Mouse (Mus musculus) E14TG2a.4 (cell line): ENCODE results near the gene Nnat.

ENCODE experiments used
- H3K27me3 ChIP-seq: 2 replicates; pipeline ENCODE4 v1.6.1; 2014; ENCODE audit warnings: low read length, control low read depth; ENCODE audit not compliant: insufficient read depth
- H3K36me3 ChIP-seq: 2 replicates; pipeline ENCODE4 v1.6.1; 2014; ENCODE audit warnings: low read length, control low read depth; ENCODE audit not compliant: insufficient read depth
- H3K4me1 ChIP-seq: replicated peaks from 2 replicates; pipeline ENCODE4 v1.6.1; 2014; ENCODE audit warnings: low read depth, low read length, control low read depth
- H3K4me3 ChIP-seq: replicated peaks from 2 replicates; pipeline ENCODE4 v1.5.1; 2014; ENCODE audit warnings: mild to moderate bottlenecking, low read length
- H3K9me3 ChIP-seq: 2 replicates; pipeline ENCODE4 v1.6.1; 2014; ENCODE audit warnings: low read length, control low read depth
- CTCF ChIP-seq: conservative IDR thresholded peaks from 2 replicates; pipeline ENCODE4 v1.5.1; 2014; ENCODE audit warnings: low read length
- NANOG ChIP-seq: IDR thresholded peaks from 2 replicates; pipeline ENCODE4 v1.6.1; 2014; ENCODE audit warnings: borderline replicate concordance, low read length, mixed read lengths
- POU5F1 ChIP-seq: IDR thresholded peaks from 2 replicates; pipeline ENCODE4 v1.6.1; 2014; ENCODE audit warnings: low read length, borderline replicate concordance

Nnat gene

DNA sequence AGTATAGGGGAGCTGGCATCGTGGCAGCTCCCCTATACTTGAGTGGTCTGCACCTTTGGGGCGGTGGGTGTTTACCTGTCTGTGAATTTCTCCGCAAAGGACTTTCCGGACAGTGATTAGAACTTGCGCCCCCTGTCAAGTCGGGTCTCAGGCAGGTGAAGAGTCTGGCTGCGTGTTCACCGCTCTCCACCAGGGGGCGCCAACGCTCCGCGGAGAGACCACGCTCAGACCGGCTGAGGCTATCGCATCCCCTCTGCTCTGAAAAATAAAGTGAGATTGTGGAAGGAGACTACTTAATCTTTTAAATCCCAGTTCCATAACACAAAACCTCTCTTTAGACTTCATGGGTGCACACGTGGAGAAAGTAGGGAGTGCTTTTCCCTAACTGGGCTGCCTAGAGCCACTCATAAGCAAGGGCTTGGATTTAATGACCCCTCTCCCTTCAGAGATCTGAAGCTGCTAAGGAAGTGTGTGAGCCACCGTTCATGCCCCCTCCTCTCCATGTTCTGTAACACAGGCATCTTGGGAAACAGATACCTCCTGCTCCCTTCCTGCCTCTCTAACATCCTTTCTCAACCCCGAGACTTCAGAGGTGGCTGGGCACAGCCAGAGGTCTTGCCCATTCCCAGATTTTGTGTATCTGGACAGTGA is 45.3 kb downstream of the Nnat start:
- H3K4me1 ChIP-seq = peaks cover 23% of the 10 kb centered on the region
- peaks cover 39% of the 10 kb centered on the region for H3K27me3 ChIP-seq
- no peak overlapping the region for H3K4me3 ChIP-seq
- H3K9me3 ChIP-seq = no peaks in the 10 kb centered on the region
- TF ChIP-seq POU5F1 (no peak), CTCF (peak; percentile 91)
- no peaks in the 10 kb centered on the region for H3K36me3 ChIP-seq

GRCm38 (mm10) chr2:157607542-157608236 is 47.8 kb downstream of the Nnat start:
- Histone ChIP-seq H3K27me3 (peaks cover 43% of the 10 kb centered on the region), H3K36me3 (no peaks in the 10 kb centered on the region), H3K4me3 (no peak overlapping the region), H3K4me1 (peaks cover 27% of the 10 kb centered on the region), H3K9me3 (no peaks in the 10 kb centered on the region)
- TF ChIP-seq POU5F1 (no peak), NANOG (no peak), CTCF (no peak)

DNA sequence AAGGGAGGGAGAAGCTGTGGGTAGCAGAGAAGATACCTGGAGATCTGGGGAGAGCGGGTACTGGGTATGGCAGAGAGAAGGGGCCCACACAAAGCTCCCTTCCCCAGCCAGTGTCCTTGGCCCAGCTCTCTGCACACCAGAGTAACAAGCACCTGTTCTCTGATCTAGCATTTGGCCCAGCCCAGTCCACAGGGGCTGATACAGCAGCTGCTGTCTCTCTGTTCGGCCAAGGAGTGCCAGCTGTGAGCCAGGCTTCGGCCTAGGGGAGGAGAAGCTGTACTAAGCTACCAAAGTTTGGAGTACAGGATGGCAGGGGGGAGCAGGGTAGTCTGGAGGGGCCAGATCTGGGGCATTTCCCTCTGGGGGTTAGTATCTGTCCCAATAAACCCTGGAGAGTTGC is 51.9 kb downstream of the Nnat start:
- H3K9me3 ChIP-seq = no peaks in the 10 kb centered on the region
- H3K4me3 ChIP-seq = no peak overlapping the region
- peaks cover 26% of the 10 kb centered on the region for H3K27me3 ChIP-seq
- TF ChIP-seq POU5F1 (no peak), NANOG (no peak), CTCF (no peak)
- H3K36me3 ChIP-seq = no peaks in the 10 kb centered on the region
- peaks cover 51% of the 10 kb centered on the region for H3K4me1 ChIP-seq
